Mouse (Mus musculus) embryonic facial prominence, embryonic 13.5 days (tissue): ENCODE measurements around the gene Mthfd1. TPM values are rescaled to one million over a fixed set of nuclear protein-coding genes. Genes with fewer than 3 reads are reported as not detected.

Source experiments
- ATAC-seq: fragments of 200-750 bp; cut with Nextera tagmentation; 2 replicates; pipeline ENCODE4 v1.8.0; 2017; ENCODE audit warnings: low read depth; ENCODE audit not compliant: insufficient number of reproducible peaks, insufficient read depth, low FRiP score, low TSS enrichment
- H3K27ac ChIP-seq: fragments of 300-500 bp; sonication (generic); 2 replicates; pipeline ENCODE4 v1.5.1; 2015; ENCODE audit warnings: moderate library complexity, mild to moderate bottlenecking, inconsistent platforms
- H3K27me3 ChIP-seq: fragments of 300-500 bp; sonication (generic); 2 replicates; pipeline ENCODE4 v1.6.1; 2015; ENCODE audit warnings: mild to moderate bottlenecking, inconsistent platforms
- H3K36me3 ChIP-seq: fragments of 300-500 bp; sonication (generic); 2 replicates; pipeline ENCODE4 v1.6.1; 2015; ENCODE audit warnings: mild to moderate bottlenecking, inconsistent platforms
- H3K4me1 ChIP-seq: fragments of 300-500 bp; sonication (generic); 2 replicates; pipeline ENCODE4 v1.6.1; 2015; ENCODE audit warnings: inconsistent platforms
- H3K4me2 ChIP-seq: fragments of 300-500 bp; sonication (generic); 2 replicates; pipeline ENCODE4 v1.6.1; 2015; ENCODE audit warnings: moderate library complexity, mild to moderate bottlenecking, inconsistent platforms
- H3K4me3 ChIP-seq: fragments of 300-500 bp; sonication (generic); 2 replicates; pipeline ENCODE4 v1.5.1; 2015; ENCODE audit warnings: mild to moderate bottlenecking, inconsistent platforms
- H3K9ac ChIP-seq: fragments of 300-500 bp; sonication (generic); 2 replicates; pipeline ENCODE4 v1.6.1; 2015; ENCODE audit warnings: mild to moderate bottlenecking, inconsistent platforms
- H3K9me3 ChIP-seq: fragments of 300-500 bp; sonication (generic); 2 replicates; pipeline ENCODE4 v1.6.1; 2016; ENCODE audit warnings: inconsistent platforms
- WGBS: fragments of 180-500 bp; shearing (Covaris S2); methylation state at CpG from one replicate; pipeline ENCODE4 v1.1.7; 2015; ENCODE audit warnings: mixed read lengths; 5-methylcytosine and 5-hydroxymethylcytosine counted together
- polyA plus RNA-seq: library from polyadenylated mRNA; unstranded; fragments of >200 nt; fragmentation: Nextera tagmentation; extraction: Ambion mirVana; gene quantifications from 2 replicates; pipeline ENCODE4 v1.2.1, GENCODE M21; 2015

The Mthfd1 gene
- polyA plus RNA-seq, 1 experiment from 2014 or later, result 76.8 TPM

- H3K27me3 ChIP-seq, result no peaks in the 10 kb centered on the region
- H3K4me2 ChIP-seq, result no peak overlapping the region
- no peaks in the 10 kb centered on the region for H3K36me3 ChIP-seq
- H3K4me1 ChIP-seq, result no peaks in the 10 kb centered on the region
- no peak overlapping the region for H3K4me3 ChIP-seq
- no peak overlapping the region for H3K27ac ChIP-seq
- no peak overlapping the region for H3K9ac ChIP-seq
- no peak for ATAC-seq
- WGBS, result 59% methylated on average over 5 of the region's 5 CpGs
- H3K9me3 ChIP-seq, result no peaks in the 10 kb centered on the region
These were observed 13.3 kb upstream of the Mthfd1 start for GRCm38 (mm10) chr12:76241833-76242232.

- Histone ChIP-seq H3K9me3 (no peaks in the 10 kb centered on the region), H3K4me3 (no peak overlapping the region), H3K36me3 (no peaks in the 10 kb centered on the region), H3K27ac (no peak overlapping the region), H3K9ac (no peak overlapping the region), H3K4me1 (no peaks in the 10 kb centered on the region), H3K4me2 (no peak overlapping the region), H3K27me3 (no peaks in the 10 kb centered on the region)
- no peak for ATAC-seq
- 86% methylated on average over 8 of the region's 8 CpGs for WGBS
These were observed 10.1 kb upstream of the Mthfd1 start for GRCm38 (mm10) chr12:76244981-76245380.

- Histone ChIP-seq H3K9me3 (no peaks in the 10 kb centered on the region), H3K4me3 (no peak within 1 kb of the TSS), H3K27me3 (no peaks in the 10 kb centered on the region), H3K4me1 (no peaks in the 10 kb centered on the region), H3K4me2 (no peak within 1 kb of the TSS), H3K9ac (no peak within 1 kb of the TSS), H3K36me3 (no peaks in the 10 kb centered on the region), H3K27ac (no peak within 1 kb of the TSS)
- WGBS, result 80% methylated on average over 6 of the region's 6 CpGs
- no peak for ATAC-seq
These were observed 8.5 kb upstream of the Mthfd1 start, which contains the start of gene Tex21 for GRCm38 (mm10) chr12:76246646-76247045. Gene Tex21 (minus strand): TSS chr12:76246746.

GRCm38 (mm10) chr12:76253090-76253489 lies 2.0 kb upstream of the Mthfd1 start:
- ATAC-seq, result no peak
- Histone ChIP-seq H3K4me3 (no peak overlapping the region), H3K27ac (no peak overlapping the region), H3K27me3 (no peaks in the 10 kb centered on the region), H3K4me2 (no peak overlapping the region), H3K36me3 (no peaks in the 10 kb centered on the region), H3K4me1 (peaks cover 17% of the 10 kb centered on the region), H3K9ac (no peak overlapping the region), H3K9me3 (no peaks in the 10 kb centered on the region)
- 75% methylated on average over 1 of the region's 1 CpGs for WGBS

GRCm38 (mm10) chr12:76253591-76253990 lies 1.5 kb upstream of the Mthfd1 start:
- H3K4me1 ChIP-seq, result peaks cover 17% of the 10 kb centered on the region
- no peaks in the 10 kb centered on the region for H3K27me3 ChIP-seq
- H3K4me3 ChIP-seq, result no peak overlapping the region
- H3K4me2 ChIP-seq, result no peak overlapping the region
- ATAC-seq, result no peak
- no peaks in the 10 kb centered on the region for H3K9me3 ChIP-seq
- no peak overlapping the region for H3K27ac ChIP-seq
- no peak overlapping the region for H3K9ac ChIP-seq
- no peaks in the 10 kb centered on the region for H3K36me3 ChIP-seq
- 84% methylated on average over 2 of the region's 2 CpGs for WGBS

- peak overlapping the region; percentile 88; the same call in 1 of the 2 replicates for H3K4me2 ChIP-seq
- H3K9ac ChIP-seq, result no peak overlapping the region
- WGBS, result 79% methylated on average over 8 of the region's 8 CpGs
- H3K9me3 ChIP-seq, result no peaks in the 10 kb centered on the region
- H3K27me3 ChIP-seq, result no peaks in the 10 kb centered on the region
- no peaks in the 10 kb centered on the region for H3K36me3 ChIP-seq
- no peak overlapping the region for H3K27ac ChIP-seq
- H3K4me1 ChIP-seq, result peaks cover 17% of the 10 kb centered on the region
- no peak for ATAC-seq
- H3K4me3 ChIP-seq, result no peak overlapping the region
These were observed 1.1 kb upstream of the Mthfd1 start for GRCm38 (mm10) chr12:76253991-76254390.

GRCm38 (mm10) chr12:76255499-76255875 lies 389 bp downstream of the Mthfd1 start:
- Histone ChIP-seq H3K36me3 (no peaks in the 10 kb centered on the region), H3K27ac (peak overlapping the region; percentile 81), H3K4me1 (peaks cover 17% of the 10 kb centered on the region), H3K9ac (peak overlapping the region; percentile 75), H3K4me2 (peak overlapping the region; percentile 88), H3K27me3 (no peaks in the 10 kb centered on the region), H3K4me3 (peak overlapping the region; percentile 68), H3K9me3 (no peaks in the 10 kb centered on the region)
- peak; percentile 16; the same call in 1 of the 2 replicates for ATAC-seq
- 0% methylated on average over 11 of the region's 11 CpGs for WGBS

- Histone ChIP-seq H3K36me3 (no peaks in the 10 kb centered on the region), H3K4me1 (peaks cover 17% of the 10 kb centered on the region), H3K9ac (peak overlapping the region; percentile 75), H3K9me3 (no peaks in the 10 kb centered on the region), H3K27ac (0 out of 2 replicates have a peak overlapping the region, but pooled peaks have one; percentile 81), H3K4me2 (peak overlapping the region; percentile 88), H3K27me3 (no peaks in the 10 kb centered on the region), H3K4me3 (peak overlapping the region; percentile 68)
- 6% methylated on average over 17 of the region's 17 CpGs for WGBS
- ATAC-seq, result no peak
These were observed 1.2 kb downstream of the Mthfd1 start for GRCm38 (mm10) chr12:76256114-76256843.

- no peak for ATAC-seq
- WGBS, result 82% methylated on average over 3 of the region's 3 CpGs
- peaks cover 17% of the 10 kb centered on the region for H3K4me1 ChIP-seq
These were observed 5.6 kb downstream of the Mthfd1 start for GRCm38 (mm10) chr12:76260673-76261072.

GRCm38 (mm10) chr12:76261556-76261955 lies 6.5 kb downstream of the Mthfd1 start:
- WGBS, result 91% methylated on average over 4 of the region's 4 CpGs
- Histone ChIP-seq H3K4me1 (peaks cover 9% of the 10 kb centered on the region; the same call in 1 of the 2 replicates), H3K4me2 (no peak overlapping the region), H3K36me3 (peaks cover 15% of the 10 kb centered on the region; the same call in 1 of the 2 replicates), H3K4me3 (no peak overlapping the region), H3K27ac (no peak overlapping the region), H3K27me3 (no peaks in the 10 kb centered on the region), H3K9me3 (no peaks in the 10 kb centered on the region), H3K9ac (no peak overlapping the region)
- no peak for ATAC-seq

More at GRCm38 (mm10) chr12:76260673-76261072, 5.6 kb downstream of the Mthfd1 start:
- H3K27me3 ChIP-seq, result no peaks in the 10 kb centered on the region
- no peak overlapping the region for H3K4me3 ChIP-seq
- no peaks in the 10 kb centered on the region for H3K9me3 ChIP-seq
- H3K4me2 ChIP-seq, result no peak overlapping the region
- H3K36me3 ChIP-seq, result peaks cover 7% of the 10 kb centered on the region; the same call in 1 of the 2 replicates
- H3K9ac ChIP-seq, result no peak overlapping the region
- no peak overlapping the region for H3K27ac ChIP-seq

- Histone ChIP-seq H3K9me3 (no peaks in the 10 kb centered on the region), H3K4me3 (no peak overlapping the region), H3K36me3 (peaks cover 17% of the 10 kb centered on the region; the same call in 1 of the 2 replicates), H3K4me2 (no peak overlapping the region), H3K4me1 (no peaks in the 10 kb centered on the region), H3K27me3 (no peaks in the 10 kb centered on the region), H3K27ac (no peak overlapping the region), H3K9ac (no peak overlapping the region)
- 92% methylated on average over 4 of the region's 4 CpGs for WGBS
- no peak for ATAC-seq
These were observed 7.8 kb downstream of the Mthfd1 start for GRCm38 (mm10) chr12:76262918-76263317.

- no peak overlapping the region for H3K9ac ChIP-seq
- H3K4me1 ChIP-seq, result no peaks in the 10 kb centered on the region
- H3K4me3 ChIP-seq, result no peak overlapping the region
- H3K36me3 ChIP-seq, result peaks cover 17% of the 10 kb centered on the region; the same call in 1 of the 2 replicates
- no peak overlapping the region for H3K4me2 ChIP-seq
- no peak for ATAC-seq
- H3K27ac ChIP-seq, result no peak overlapping the region
- no peaks in the 10 kb centered on the region for H3K9me3 ChIP-seq
- no peaks in the 10 kb centered on the region for H3K27me3 ChIP-seq
- WGBS, result 67% methylated on average over 1 of the region's 1 CpGs
These were observed 8.8 kb downstream of the Mthfd1 start for GRCm38 (mm10) chr12:76263876-76264275.
